Mouse (Mus musculus): ENCODE measurements at regions not wholly inside any gene's neighbourhood (a gene's known extent, or its start where the extent isn't known, plus 50 kb on each side); places are given as distances from the start of the nearest gene placed in this dataset.

- TF ChIP-seq CTCF (IDR thresholded peaks at IDR 0.05; ENCODE audit: low read depth): no peak
- no peak for TF ChIP-seq EP300 (IDR thresholded peaks at IDR 0.05; ENCODE audit: low read depth)
These were observed 119.2 kb upstream of the Itga4 start for GRCm38 (mm10) chr2:79135986-79136385.

Measured in liver, postnatal 0 days (tissue).